Mouse (Mus musculus): ENCODE measurements around the gene Cpne9. TPM values are rescaled to one million over a fixed set of nuclear protein-coding genes. Genes with fewer than 3 reads are reported as not detected.
A peak's percentile ranks its signal among the peaks of the same experiment; 100 is the strongest.

The Cpne9 gene
- total RNA-seq (2021), result 10 to 100 TPM; 76.4 to 79.5 TPM

DNA sequence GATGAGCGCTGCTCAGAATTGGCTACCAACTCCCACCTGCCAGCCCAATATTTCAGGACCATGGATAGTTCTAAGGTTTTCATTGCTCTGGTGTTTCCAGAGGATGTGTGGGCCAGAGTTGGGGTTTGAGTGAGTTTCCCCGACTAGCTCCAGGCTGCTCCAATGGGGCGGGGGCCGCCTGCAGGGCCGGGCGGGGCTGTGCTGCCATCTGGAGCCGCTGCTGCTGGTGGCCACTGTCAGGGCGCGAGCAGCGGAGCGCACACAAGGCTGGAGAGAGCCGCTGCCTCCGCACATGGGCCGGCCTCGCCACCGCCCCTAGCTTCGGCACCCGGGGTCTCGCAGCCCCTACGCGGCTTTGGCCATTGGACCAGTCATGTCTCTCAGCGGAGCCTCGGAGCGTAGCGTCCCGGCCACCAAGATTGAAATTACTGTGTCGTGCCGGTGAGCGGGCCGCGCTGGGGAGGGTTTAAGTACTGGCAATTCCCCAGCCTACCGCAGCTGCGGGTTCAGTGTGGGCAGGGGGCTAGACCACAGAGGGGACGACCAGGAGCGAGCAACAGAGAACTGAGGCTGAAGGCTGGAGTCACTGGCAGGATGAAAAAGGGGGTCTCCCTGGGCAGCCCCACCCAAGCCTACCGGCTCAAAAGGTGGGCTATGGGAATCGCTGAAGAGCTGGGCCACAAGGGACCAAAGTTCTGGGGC lies at the start of gene Cpne9:
Gene Cpne9 (plus strand): TSS at position 207 of the 702 bp plus-strand sequence.
- intact Hi-C loops (cut with DNase I), result no loop called here
- DNase-seq (ENCODE audit: low spot score in 2 of 2), result peak; percentile 54 to 70

DNA sequence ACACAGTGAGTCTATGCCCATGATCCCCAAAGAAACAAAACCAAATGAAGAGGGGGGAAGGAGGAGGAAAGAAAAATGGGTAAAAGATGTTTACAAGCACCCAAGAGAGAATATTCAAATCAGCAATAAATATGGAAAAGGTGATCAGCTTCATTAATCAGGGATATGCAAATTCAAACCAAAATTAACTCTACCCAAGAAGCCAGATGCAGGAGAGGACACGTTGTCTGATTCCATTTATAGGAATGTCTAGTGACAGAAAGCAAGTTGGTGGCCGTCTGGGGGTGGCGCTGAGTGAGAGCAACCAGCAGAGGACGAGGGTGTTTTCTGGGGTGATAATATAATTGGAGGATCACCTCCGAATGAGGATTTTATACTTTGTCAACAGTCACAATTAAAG lies 47.0 kb upstream of the Cpne9 start:
- intact Hi-C loops (cut with DNase I), result loop anchor here (5.0 kb wide), 2 partner anchors 63 to 158 kb away; partner anchors contain the start of gene Setd5
- no peak for DNase-seq (ENCODE audit: low spot score in 2 of 2)

DNA sequence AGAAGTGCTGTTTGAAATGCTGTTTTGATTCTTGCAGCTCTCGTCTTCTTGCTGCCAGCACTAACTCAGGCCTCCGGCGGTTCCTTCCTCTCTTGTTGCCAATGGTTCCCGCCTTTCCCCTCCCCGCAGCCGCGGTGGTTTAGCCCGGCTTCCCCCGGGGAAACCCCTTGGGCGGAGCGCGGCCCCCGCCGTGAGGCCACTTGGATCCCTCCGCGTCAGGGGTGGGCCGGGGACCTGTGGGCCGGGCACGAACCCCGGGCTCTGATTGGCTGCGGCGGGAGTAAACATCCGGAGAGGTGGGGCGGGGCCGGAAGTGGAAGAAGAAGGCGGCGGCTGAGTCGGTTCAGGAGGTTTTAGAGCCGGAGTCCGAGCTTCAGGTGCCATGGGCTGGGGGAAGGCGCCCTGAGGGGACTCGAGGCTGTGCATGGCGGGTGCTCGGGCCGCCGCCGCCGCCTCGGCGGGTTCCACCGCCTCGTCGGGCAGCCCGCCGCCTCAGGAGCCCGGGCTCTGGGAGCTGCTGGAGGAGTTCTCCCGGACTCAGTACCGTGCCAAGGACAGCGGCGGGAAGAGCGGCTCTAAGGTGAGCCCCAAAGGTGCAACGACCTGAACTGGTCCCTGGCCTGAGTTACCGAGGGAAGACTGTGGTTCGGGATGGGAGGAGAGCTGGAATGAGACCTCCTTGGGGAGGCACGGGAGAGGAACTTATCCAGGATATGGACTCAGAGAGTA lies 44.4 kb upstream of the Cpne9 start, which contains the start of gene Mtmr14:
Gene Mtmr14 (plus strand): TSS at position 302 of the 729 bp plus-strand sequence.
- intact Hi-C loops (cut with DNase I), result loop anchor here (2.0 to 5.0 kb wide), 4 partner anchors 43 to 160 kb away; partner anchors contain the start of genes Brpf1, Lhfpl4 and Setd5
- peak; percentile 99 for DNase-seq (ENCODE audit: low spot score in 2 of 2)

DNA sequence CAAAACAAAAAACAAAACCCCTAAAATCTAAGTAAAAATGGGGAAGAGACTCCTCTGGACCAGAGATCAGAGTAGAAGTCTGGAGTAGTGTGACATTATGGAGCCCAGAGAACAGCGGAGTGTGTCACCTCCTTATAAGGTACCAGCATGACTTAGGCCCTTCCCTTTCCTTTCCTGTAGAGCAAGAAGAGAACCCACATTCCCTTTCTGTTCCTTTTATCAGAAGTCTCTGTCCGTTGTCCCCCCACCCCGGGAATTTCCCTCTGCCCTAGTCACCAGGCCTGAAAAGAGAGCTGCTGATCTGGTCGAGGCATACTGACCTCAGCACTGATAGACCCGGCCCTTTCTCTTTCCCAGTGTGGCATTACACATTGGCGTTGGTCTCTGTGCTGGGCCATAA lies 43.7 kb upstream of the Cpne9 start:
- no peak for DNase-seq (ENCODE audit: low spot score in 2 of 2)
- intact Hi-C loops (cut with DNase I), result loop anchor here (5.0 kb wide), 2 partner anchors 66 to 161 kb away; partner anchors contain the start of gene Setd5

DNA sequence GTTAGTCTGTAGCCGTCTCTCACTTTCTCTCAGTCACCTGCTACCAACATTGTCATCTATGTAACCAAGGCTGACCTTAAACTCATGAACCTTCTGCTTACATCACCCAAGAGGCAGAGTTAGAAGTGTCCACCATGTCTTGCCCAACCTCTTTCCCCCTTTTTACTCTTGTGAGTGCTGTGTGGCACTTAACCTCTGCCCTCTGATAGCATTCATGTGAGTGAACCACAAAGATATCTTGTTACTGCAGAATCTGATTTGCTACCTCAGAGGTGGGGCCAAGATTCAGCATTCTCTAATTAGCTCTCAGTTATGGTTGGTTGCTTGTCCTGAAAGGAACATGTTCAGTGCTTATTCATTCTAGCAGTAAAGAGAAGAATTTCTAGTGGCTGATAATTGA lies 39.4 kb upstream of the Cpne9 start:
- intact Hi-C loops (cut with DNase I), result no loop called here
- no peak for DNase-seq (ENCODE audit: low spot score in 2 of 2)

DNA sequence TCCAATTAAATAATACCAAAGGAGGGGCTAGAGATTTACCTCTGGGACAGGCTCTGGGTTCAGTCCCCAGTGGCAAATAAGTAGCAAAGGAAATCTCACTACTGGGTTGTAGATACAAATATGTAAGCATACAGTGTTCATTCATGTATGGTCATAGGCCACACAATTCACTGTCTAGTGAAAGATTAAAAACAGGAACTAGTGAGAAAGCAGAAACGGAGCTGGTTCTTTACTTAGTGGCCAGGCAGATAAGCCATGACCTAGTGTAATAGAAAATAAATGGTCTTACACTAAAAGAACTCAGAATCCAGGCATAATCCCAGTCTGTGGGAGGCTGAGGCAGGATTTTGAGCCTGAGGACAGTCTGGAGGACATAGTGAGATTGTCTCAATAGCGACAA lies 36.5 kb upstream of the Cpne9 start:
- no peak for DNase-seq (ENCODE audit: low spot score in 2 of 2)
- intact Hi-C loops (cut with DNase I), result no loop called here

DNA sequence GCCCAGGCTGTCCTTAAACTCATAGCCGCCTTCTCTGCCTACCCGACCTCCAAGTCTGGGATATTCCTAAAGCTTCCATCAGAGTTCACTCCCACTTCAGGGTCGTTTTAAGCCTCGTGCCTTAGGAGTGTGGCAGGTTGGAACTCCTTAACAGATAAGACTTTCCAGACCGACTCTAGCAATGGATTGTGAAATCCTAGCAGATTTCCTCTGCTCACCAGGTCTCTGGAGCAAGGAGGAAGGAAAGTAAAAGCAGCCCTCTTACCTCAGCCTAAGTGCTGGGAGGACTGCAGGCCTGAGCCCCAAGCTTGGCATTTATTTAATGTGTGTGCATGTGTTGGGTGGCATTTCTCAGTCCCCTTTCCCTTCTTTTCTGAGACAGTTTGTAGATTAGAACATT lies 31.3 kb upstream of the Cpne9 start:
- no peak for DNase-seq (ENCODE audit: low spot score in 2 of 2)
- intact Hi-C loops (cut with DNase I), result no loop called here

DNA sequence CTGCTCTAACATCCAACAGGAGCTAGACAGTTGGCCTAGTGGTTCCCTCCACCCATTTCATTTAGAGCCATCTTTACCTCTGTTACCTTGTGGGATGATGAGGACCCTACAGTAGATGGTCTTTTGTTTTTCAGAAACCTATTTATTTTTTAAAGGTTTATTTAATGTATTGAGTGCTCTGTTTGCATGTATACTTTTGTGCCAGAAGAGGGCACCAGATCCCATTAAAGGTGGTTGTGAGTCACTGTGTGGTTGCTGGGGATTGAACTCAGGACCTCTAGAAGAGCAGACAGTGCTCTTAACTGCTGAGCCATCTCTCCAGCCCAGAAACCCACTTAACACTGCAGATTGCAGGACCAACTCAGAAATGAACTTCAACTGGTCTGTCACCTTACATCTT lies 30.2 kb upstream of the Cpne9 start:
- no peak for DNase-seq (ENCODE audit: low spot score in 2 of 2)
- intact Hi-C loops (cut with DNase I), result no loop called here

DNA sequence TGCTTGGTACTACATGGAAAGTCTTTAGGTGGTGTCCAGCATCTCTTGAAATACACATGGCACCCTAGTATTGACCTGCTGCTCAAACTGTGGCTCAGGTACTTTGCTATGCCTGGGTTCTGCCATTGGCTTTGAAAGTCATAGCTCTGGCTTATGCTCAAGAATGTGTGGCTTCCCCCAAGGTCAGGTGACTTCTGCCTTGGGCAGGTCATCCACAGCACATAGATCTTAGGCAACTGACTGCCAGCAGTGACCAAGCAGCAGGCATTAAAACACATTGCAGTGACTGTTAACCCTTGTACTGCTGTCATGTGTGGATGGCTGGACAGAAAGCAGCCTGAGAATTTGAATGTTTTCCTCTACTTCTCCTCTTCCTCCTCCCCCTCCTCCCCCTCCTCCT lies 27.2 kb upstream of the Cpne9 start:
- intact Hi-C loops (cut with DNase I), result no loop called here
- DNase-seq (ENCODE audit: low spot score in 2 of 2), result no peak

DNA sequence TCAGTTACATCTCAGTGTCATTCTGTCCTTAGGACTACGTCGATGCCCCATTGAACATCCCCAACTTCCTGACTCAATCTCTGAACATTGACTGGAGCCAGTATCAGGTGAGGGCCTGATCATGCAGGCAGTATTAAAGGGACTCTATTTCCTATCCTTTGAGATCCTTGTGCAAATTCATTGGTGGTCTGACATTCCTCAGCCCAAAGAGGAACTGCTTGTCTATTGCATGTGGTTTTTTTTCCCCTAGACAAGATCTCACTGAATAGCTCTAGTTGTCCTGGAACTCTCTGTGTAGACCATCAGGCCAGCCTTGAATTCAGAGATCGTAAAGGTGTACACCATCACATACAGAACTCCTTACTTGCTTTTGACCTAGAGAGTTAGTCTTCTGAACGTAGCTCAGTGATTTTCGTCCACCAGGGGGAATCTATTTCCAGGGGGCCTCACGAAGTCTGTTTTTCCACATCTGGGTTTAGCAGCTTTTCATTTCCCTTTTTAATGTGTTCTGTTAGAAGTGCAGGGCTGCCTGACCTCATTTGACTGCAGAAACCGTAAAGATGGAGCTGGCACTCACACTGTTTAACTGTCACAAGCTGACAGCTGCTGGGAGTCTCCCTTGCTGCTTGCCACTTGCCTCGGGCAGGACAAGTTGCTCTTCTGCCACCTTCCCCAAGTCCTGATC lies 20.8 kb upstream of the Cpne9 start:
- intact Hi-C loops (cut with DNase I), result no loop called here
- DNase-seq (ENCODE audit: low spot score in 2 of 2), result no peak

DNA sequence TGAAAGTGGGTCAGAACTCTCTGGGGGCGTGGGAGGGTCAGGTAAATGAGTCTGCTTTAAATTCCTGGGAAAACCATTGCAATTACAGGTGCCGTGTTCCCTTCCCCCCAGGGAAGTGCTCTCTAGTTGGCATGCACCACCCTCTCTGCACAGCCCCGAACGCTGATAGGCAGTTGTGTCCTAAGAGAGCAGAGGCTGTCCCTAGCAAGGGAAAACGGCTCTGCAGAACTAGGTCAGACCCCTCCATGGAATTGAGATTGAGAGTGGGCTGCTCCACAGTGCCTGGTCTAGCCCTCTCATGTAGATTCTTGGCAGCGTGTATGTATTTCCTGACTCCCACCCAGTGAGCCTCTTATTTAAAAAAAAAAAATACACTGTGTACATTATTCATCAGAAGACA lies 18.6 kb upstream of the Cpne9 start:
- intact Hi-C loops (cut with DNase I), result no loop called here
- no peak for DNase-seq (ENCODE audit: low spot score in 2 of 2)

DNA sequence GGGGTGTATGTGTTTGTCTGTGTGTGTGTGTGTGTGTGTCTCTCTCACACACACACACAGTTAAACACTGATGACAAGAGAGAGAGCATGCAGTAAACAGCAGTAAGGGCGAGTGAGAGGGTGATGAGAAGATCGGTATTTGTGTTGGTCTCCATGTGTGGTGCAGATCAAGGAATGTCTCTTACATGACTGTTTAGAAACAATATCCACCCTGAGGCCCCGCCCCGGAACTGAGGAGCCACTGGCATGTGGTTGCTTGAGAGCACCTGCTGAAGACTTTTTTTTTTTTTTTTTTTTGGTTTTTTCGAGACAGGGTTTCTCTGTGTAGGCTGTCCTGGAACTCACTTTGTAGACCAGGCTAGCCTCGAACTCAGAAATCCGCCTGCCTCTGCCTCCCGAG lies 17.7 kb upstream of the Cpne9 start:
- no peak for DNase-seq (ENCODE audit: low spot score in 2 of 2)
- intact Hi-C loops (cut with DNase I), result no loop called here

DNA sequence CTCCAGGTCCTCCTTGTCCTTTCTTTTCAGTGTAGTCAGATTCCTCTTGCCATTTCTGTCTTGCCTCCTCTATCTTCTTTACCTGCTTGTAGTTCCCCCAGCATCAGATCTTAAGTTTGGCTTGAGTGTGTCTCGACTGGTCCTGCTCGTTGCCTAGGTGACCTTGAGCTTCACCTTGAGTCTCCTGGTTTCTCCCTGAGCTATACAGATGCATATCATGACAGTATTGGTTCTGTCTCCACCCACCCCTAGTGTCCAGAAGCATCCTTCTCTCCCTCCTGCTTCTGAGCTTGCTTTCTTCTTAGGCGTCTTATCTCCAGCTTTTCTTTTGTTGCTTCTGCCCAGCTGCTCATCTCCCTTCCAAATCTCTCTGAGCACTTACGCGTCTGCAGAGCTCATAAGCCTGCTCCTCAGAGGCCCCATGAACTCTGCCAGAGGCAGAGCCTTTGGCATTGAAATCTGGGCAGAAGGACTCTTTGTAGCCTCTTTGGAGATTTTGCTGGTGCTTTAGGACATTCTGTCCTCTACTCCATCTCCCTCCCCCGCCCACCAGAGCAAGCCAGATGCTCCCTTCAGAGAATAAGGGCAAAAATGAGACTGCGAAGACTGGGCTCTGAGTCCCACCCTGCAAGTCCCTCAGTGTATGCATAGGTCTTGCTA lies 15.0 kb upstream of the Cpne9 start:
- intact Hi-C loops (cut with DNase I), result no loop called here
- no peak for DNase-seq (ENCODE audit: low spot score in 2 of 2)

DNA sequence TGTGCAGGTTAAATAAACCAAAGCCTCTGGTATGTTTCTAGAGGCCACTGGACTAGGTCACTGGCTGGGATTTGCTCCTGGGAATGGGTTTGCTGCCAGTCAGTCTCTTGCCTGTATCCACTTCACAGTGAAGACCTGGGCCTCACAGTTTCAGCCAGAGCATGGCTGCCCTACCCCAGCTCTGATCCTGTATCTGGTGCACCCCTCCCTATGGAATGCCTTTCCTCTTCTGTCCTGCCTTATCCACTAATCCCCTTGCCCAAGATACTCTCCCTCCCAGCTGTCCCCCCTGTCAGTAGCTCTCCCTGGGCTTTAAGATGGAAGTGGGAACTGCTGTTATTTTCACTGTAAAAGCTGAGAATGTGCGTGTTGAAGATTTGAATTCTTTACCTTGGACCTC lies 14.1 kb upstream of the Cpne9 start:
- intact Hi-C loops (cut with DNase I), result no loop called here

DNA sequence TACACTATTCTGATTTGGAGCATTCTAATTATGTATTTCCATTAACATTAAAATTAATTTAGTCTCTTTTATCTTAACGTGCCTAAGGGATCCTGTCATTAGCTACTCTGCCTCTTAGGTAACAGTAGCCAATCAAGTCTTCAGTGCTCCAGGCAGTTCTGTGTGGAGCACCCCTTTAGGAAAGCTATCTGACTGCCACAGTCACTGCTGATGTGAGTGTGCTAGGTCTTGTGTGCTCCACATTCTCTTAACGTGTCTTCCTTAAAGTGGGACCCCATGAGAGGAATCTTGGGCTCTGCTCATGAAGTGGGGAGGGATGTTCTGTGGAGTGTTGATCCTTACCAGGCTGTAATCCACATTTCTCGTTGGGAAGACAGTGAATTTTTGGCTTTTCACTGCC lies 9.7 kb upstream of the Cpne9 start:
- intact Hi-C loops (cut with DNase I), result no loop called here
- no peak for DNase-seq (ENCODE audit: low spot score in 2 of 2)

More for the DNA sequence above, 14.1 kb upstream of the Cpne9 start:
- DNase-seq (ENCODE audit: low spot score in 2 of 2), result no peak

DNA sequence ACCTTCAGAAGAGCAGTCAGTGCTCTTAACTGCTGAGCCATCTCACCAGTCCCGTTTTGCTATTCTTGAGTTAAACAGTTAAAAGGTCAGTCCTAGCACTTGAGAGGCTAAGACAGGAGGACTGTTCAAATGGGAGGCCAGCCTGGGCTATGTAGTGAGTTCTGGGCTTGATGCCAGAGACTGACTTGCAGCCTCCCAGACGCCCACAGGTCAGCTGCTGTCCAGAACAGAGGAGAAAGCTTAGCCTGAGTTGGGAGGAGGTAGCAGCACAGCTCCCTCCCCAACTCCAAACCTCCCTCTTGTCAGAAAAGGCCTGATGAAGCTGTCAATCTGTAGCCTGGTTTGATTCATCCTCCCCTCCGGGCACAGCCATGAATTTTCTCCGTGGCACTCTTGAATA lies 5.3 kb upstream of the Cpne9 start:
- intact Hi-C loops (cut with DNase I), result no loop called here
- DNase-seq (ENCODE audit: low spot score in 2 of 2), result peak in 1 of 2 experiments; percentile 34

DNA sequence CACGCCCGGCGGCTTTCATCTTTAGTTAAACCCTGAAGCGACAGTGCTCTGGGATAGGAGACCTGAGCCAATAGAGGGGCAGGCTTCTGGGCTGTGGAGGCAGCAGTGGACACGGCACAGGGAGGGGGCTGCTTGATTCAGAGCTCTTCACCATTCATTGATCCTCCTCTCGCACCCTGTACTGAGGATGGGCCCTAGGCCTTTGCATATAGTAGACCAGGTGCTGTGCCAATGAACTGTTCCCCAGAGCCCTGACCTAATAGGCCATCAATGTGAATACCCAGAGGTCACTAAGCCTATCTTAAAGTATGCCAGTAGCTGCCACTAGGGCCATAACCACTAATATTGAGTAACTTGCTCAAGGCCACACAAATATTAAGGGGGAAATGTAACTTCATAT lies 431 bp upstream of the Cpne9 start:
- intact Hi-C loops (cut with DNase I), result no loop called here
- DNase-seq (ENCODE audit: low spot score in 2 of 2), result no peak

DNA sequence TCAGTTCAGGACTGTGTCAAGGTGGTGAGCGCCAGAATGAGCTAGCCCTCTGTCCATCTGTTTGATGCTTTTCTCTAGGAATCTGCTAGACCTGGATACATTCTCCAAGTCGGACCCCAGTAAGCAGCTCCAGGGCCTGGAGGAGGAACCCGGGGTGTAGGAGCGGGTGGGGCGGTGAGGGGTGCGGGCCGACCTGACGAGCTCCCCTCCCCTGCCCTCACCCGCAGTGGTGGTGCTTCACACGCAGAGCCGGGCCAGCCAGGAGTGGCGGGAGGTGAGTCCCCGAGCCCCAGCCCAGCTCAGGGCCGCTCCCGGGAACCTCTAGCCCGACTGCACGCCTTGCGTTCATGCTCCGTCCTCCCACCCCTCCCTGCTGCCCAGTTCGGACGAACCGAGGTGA lies 862 bp downstream of the Cpne9 start:
- intact Hi-C loops (cut with DNase I), result no loop called here
- peak in 1 of 2 experiments; percentile 36 for DNase-seq (ENCODE audit: low spot score in 2 of 2)

DNA sequence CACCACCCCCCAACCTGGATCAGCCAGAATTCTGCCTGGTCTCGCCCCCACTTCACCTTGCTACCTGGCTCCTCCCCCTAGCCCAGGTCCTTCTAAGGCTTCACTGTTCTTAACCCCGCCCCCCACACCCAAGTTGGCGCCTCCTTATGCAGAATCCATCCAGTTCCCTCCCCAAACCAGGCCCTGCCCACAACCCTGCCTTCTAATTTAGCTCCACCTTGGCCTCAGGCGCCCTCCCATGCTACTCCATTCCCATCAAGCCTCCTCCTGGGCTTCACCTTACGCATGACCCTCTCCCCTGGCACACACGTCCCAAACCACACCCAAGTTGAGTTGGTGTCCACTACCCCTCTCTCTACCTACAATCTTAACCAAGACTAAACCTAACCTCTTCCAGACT lies 1.4 kb downstream of the Cpne9 start:
- intact Hi-C loops (cut with DNase I), result no loop called here
- DNase-seq (ENCODE audit: low spot score in 2 of 2), result no peak

DNA sequence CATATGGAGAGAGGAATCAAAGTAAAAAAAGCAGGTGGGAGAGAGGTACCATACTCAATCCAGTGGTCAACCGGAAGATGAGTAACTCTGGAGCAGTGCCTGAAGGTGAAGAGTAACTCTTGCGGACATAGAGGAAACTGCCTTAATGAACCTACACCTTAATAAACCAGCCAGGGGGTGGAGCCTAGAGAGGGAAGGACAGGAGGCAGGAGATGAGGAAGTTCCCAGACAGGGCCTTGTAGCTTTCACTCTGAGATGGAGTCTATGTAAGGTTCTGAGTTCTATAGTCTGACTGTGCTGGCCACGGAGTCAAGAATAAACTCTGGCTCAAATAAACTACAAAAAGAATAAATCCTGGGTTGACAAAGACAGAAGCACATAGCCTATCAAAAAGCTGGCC lies 2.8 kb downstream of the Cpne9 start:
- no peak for DNase-seq (ENCODE audit: low spot score in 2 of 2)
- intact Hi-C loops (cut with DNase I), result no loop called here
